Mouse (Mus musculus): Measurements from ENCODE around the gene Dlx6. TPM values are rescaled to one million over a fixed set of nuclear protein-coding genes. Genes with fewer than 3 reads are reported as not detected.
A peak's percentile ranks its signal among the peaks of the same experiment; 100 is the strongest.

The Dlx6 gene
- not detected in 2 replicates for polyA plus RNA-seq (2014; fragmentation: Nextera tagmentation; extraction: Ambion mirVana)

DNA sequence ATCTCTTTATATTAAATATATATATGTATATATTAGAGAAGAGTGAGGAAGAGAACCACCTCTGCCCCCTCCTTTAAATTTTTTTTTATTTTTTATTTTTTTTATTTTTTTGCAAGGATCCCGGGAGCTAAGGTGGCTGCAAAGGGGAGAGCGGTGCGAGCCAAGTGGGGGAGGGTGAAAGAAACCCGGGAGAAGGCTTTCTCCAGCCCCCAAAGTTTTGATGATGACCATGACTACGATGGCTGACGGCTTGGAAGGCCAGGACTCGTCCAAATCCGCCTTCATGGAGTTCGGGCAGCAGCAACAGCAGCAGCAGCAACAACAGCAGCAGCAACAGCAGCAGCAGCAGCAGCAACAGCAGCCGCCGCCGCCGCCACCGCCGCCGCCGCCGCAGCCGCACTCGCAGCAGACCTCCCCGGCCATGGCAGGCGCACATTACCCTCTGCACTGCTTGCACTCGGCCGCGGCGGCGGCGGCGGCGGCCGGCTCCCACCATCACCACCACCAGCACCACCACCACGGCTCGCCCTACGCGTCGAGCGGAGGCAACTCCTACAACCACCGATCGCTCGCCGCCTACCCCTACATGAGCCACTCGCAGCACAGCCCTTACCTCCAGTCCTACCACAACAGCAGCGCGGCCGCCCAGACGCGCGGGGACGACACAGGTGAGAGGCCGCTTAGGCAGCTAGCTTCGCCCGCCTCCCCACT, at the start of gene Dlx6:
Dlx6 (plus strand) TSS at position 175 of the 711 bp plus-strand sequence.
- Histone ChIP-seq H3K27ac (ENCODE audit: low read depth) (no peak within 1 kb of the TSS), H3K9me3 (ENCODE audit: low read depth, low read length) (no peaks in the 10 kb centered on the region), H3K4me3 (ENCODE audit: low read depth, low read length) (peak within 1 kb of the TSS; percentile 37), H3K4me2 (peak within 1 kb of the TSS; percentile 69), H3K9ac (no peak within 1 kb of the TSS), H3K27me3 (ENCODE audit: insufficient read depth, low read length) (peaks cover 94% of the 10 kb centered on the region), H3K4me1 (ENCODE audit: insufficient read depth) (no peaks in the 10 kb centered on the region; the same call in 1 of the 2 replicates), H3K36me3 (ENCODE audit: insufficient read depth) (no peaks in the 10 kb centered on the region)
- no peak for TF ChIP-seq CTCF (IDR thresholded peaks at IDR 0.05; ENCODE audit: low read depth)
- WGBS = under 1% methylated on average over 48 of the region's 52 CpGs
- DNase-seq (peak; percentile 64), ATAC-seq (ENCODE audit: insufficient read depth) (peak; percentile 77)

DNA sequence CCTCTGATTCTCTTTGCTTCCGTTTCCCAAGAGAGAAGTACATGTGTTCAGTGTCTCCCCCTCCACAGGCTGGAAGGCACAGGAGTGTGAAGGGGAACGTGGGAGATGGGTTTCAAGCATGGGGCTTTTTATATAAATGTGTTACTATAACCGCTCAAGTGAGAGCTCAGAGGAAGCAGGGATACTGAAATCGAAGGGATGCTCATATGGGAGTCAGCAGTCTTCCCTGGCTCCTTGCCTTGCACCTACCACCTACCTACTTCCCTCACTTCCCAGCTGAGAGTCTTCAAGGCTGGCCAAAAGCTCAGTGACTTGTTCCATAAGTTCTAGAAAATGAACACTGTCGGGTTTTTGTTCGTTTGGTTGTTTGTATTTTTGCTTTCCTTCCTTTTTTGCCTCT, 46.3 kb upstream of the Dlx6 start:
- Histone ChIP-seq H3K4me3 (ENCODE audit: low read depth, low read length) (no peak overlapping the region), H3K36me3 (ENCODE audit: insufficient read depth) (no peaks in the 10 kb centered on the region), H3K27me3 (ENCODE audit: insufficient read depth, low read length) (no peaks in the 10 kb centered on the region), H3K9ac (no peak overlapping the region), H3K27ac (ENCODE audit: low read depth) (no peak overlapping the region), H3K4me1 (ENCODE audit: insufficient read depth) (no peaks in the 10 kb centered on the region), H3K4me2 (no peak overlapping the region), H3K9me3 (ENCODE audit: low read depth, low read length) (no peaks in the 10 kb centered on the region)
- DNase-seq (no peak), ATAC-seq (ENCODE audit: insufficient read depth) (no peak)
- no peak for TF ChIP-seq CTCF (IDR thresholded peaks at IDR 0.05; ENCODE audit: low read depth)
- 83% methylated on average over 6 of the region's 6 CpGs for WGBS

DNA sequence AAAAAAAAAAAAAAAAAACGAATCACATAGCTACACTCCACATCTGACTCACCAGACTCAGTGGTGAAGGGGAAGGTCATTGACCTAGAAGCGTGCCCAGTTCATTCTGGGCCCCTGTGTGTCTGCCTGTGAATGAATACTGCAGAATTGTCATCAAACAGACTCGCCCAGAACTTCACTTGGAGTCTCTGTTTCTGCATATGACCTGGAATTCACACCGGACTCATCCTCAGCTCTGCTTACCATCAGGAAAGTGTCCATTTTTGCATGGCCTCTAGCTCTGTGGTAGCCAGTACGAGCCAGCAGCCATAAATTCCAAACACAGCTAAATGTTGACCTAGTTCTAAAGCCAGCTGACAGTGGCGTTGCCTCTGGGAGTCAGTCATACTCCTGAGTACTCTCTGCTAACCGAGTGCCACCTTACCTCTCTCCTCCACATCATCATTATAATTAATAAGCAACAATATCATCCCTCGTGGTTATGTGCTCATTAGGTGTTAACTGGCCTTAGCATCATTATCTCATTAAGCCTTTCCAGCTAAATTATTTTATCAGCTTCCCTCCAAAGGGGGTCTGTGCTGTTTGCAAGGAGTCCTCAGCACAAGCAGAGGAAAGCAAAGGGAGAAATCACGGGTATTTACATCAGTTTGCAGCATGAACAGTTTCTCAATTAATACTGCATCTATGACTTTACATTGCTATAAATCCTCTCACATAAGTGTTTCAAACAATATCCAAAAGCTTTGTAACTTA, 44.9 kb upstream of the Dlx6 start:
- DNase-seq = no peak
- ATAC-seq (ENCODE audit: insufficient read depth) = no peak
- no peak for TF ChIP-seq CTCF (IDR thresholded peaks at IDR 0.05; ENCODE audit: low read depth)
- no peak overlapping the region for H3K4me3 ChIP-seq (ENCODE audit: low read depth, low read length)
- no peak overlapping the region for H3K27ac ChIP-seq (ENCODE audit: low read depth)
- H3K4me1 ChIP-seq (ENCODE audit: insufficient read depth) = no peaks in the 10 kb centered on the region
- no peak overlapping the region for H3K4me2 ChIP-seq
- H3K9ac ChIP-seq = no peak overlapping the region
- 43% methylated on average over 8 of the region's 9 CpGs for WGBS
- H3K9me3 ChIP-seq (ENCODE audit: low read depth, low read length) = no peaks in the 10 kb centered on the region
- no peaks in the 10 kb centered on the region for H3K36me3 ChIP-seq (ENCODE audit: insufficient read depth)
- H3K27me3 ChIP-seq (ENCODE audit: insufficient read depth, low read length) = no peaks in the 10 kb centered on the region

DNA sequence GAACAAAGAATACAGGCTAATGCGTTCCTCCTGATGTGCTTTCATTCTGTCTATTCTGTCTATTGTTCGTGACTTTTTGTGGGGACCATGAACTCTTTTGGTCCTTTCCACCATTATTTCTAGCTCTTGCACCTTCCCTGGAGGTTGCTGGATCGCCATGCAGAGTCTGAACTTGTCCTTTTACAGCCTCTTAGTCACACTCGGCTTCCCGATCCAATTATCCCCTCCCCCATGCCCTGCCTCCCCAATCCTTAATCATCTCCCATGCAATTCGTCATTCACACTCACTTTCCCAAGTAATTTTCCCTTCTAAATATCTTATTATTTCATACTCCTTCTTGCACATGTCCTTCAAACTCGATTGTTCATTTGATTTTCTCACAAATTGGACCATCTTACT, 44.0 kb upstream of the Dlx6 start:
- Histone ChIP-seq H3K4me3 (ENCODE audit: low read depth, low read length) (no peak overlapping the region), H3K9me3 (ENCODE audit: low read depth, low read length) (no peaks in the 10 kb centered on the region), H3K36me3 (ENCODE audit: insufficient read depth) (no peaks in the 10 kb centered on the region), H3K4me1 (ENCODE audit: insufficient read depth) (no peaks in the 10 kb centered on the region), H3K27ac (ENCODE audit: low read depth) (no peak overlapping the region), H3K4me2 (no peak overlapping the region), H3K9ac (no peak overlapping the region), H3K27me3 (ENCODE audit: insufficient read depth, low read length) (no peaks in the 10 kb centered on the region)
- ATAC-seq (ENCODE audit: insufficient read depth) (no peak), DNase-seq (no peak)
- WGBS = 32% methylated on average over 7 of the region's 7 CpGs
- no peak for TF ChIP-seq CTCF (IDR thresholded peaks at IDR 0.05; ENCODE audit: low read depth)

DNA sequence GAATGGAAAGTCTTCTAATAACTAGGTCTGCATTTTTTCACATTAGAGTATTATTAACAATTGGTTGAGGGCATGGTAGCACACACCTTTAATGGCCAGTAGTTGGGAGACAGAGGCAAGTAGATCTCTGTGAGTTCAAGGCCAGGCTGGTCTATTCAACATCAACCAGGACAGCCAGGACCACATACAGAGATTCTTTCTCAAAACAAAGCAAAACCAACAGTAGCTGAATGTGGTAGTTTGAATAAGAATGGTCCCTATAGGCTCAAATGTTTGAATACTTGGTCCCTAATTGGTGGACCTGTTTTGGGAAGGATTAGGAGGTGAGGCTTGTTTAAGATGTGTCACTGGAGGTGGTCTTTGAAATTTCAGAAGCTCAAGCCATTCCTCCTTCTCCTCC, 37.8 kb upstream of the Dlx6 start:
- Histone ChIP-seq H3K27me3 (ENCODE audit: insufficient read depth, low read length) (no peaks in the 10 kb centered on the region), H3K4me2 (no peak overlapping the region), H3K36me3 (ENCODE audit: insufficient read depth) (no peaks in the 10 kb centered on the region), H3K27ac (ENCODE audit: low read depth) (no peak overlapping the region), H3K4me3 (ENCODE audit: low read depth, low read length) (no peak overlapping the region), H3K4me1 (ENCODE audit: insufficient read depth) (no peaks in the 10 kb centered on the region), H3K9ac (no peak overlapping the region), H3K9me3 (ENCODE audit: low read depth, low read length) (no peaks in the 10 kb centered on the region)
- DNase-seq (no peak), ATAC-seq (ENCODE audit: insufficient read depth) (no peak)
- no peak for TF ChIP-seq CTCF (IDR thresholded peaks at IDR 0.05; ENCODE audit: low read depth)

DNA sequence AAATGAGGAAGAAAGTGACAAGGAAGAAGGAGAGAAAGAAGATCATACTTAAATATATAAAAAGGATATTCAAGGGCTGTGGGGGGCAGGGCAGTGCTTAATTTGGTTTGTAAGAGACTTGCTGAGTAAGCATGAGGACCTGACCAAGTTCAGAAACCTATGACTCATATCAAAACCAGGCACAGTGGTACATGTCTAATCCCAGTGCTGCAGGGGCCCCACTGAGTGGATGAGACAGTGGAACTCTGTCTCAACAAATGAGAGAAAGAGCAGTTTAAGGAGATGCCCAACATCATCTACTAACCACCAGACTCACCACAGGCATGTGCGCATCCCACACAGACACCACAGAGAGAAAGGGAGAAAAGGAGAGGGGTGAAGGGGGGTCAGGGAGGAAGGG, 36.3 kb upstream of the Dlx6 start:
- Histone ChIP-seq H3K4me3 (ENCODE audit: low read depth, low read length) (no peak overlapping the region), H3K4me2 (no peak overlapping the region), H3K27ac (ENCODE audit: low read depth) (no peak overlapping the region), H3K36me3 (ENCODE audit: insufficient read depth) (no peaks in the 10 kb centered on the region), H3K27me3 (ENCODE audit: insufficient read depth, low read length) (no peaks in the 10 kb centered on the region), H3K9me3 (ENCODE audit: low read depth, low read length) (no peaks in the 10 kb centered on the region), H3K4me1 (ENCODE audit: insufficient read depth) (no peaks in the 10 kb centered on the region), H3K9ac (no peak overlapping the region)
- TF ChIP-seq CTCF (IDR thresholded peaks at IDR 0.05; ENCODE audit: low read depth) = no peak
- WGBS = 87% methylated on average over 1 of the region's 1 CpGs
- DNase-seq (no peak), ATAC-seq (ENCODE audit: insufficient read depth) (no peak)

DNA sequence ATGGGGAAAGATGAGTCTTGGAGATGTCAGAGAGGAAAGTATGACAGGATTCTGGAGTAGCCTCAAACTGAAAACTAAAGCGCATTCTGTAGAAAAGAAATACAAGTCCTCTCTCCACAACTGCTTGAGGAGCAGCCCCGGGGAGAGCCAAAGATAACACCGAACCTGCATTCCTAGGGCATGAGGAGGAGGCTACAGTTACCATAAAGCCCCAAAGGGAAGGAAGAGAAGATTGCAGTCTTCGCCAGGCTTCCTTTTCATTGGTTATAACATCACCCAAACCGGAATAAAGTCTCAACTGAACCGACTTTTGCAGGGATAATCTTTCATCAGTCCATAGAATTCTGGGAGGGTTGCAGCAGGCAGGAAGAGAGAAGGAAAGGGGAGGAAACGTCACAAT, 32.7 kb upstream of the Dlx6 start:
- DNase-seq = no peak
- H3K4me3 ChIP-seq (ENCODE audit: low read depth, low read length) = no peak overlapping the region
- no peaks in the 10 kb centered on the region for H3K4me1 ChIP-seq (ENCODE audit: insufficient read depth)
- TF ChIP-seq CTCF (IDR thresholded peaks at IDR 0.05; ENCODE audit: low read depth) = no peak
- ATAC-seq (ENCODE audit: insufficient read depth) = no peak
- no peak overlapping the region for H3K27ac ChIP-seq (ENCODE audit: low read depth)
- no peaks in the 10 kb centered on the region for H3K36me3 ChIP-seq (ENCODE audit: insufficient read depth)
- WGBS = 61% methylated on average over 7 of the region's 7 CpGs
- no peaks in the 10 kb centered on the region for H3K9me3 ChIP-seq (ENCODE audit: low read depth, low read length)
- no peaks in the 10 kb centered on the region for H3K27me3 ChIP-seq (ENCODE audit: insufficient read depth, low read length)
- no peak overlapping the region for H3K9ac ChIP-seq
- no peak overlapping the region for H3K4me2 ChIP-seq

All from lung, embryonic 14.5 days (tissue).